Mouse (Mus musculus): ENCODE data around the gene Cdcp2. TPM values are rescaled to one million over a fixed set of nuclear protein-coding genes. Genes with fewer than 3 reads are reported as not detected.

Cdcp2 gene
- total and polyA plus RNA-seq, 3 experiments: not detected

DNA sequence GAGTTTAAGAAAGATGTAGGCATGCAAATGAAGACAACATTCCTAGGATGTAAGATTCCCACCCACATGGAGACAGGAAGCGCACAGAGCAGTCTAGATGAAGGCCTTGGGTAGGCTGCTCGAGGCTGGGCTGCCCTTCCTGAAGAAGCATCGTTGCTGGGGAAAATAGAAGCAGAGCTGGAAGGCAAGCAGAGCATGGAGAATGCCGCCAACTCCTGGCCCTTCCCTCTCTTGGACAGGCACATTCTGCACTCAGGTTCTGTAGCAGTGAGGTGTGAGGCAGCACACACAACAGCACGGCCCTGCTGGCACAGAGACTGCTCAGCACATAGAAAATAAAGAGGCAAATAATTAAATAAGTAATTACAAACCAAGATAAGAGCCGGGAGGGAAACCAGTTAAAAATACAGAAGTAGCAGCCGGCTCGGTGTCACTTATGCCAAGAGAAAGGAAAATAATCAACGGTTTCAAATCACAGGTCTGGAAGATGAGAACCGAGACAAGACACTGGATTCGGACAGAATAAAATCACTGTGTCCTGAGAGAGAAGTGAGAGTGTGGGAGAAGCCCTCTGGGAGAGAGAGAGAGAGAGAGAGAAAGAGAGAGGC lies 62.6 kb downstream of the Cdcp2 start:
- peak; percentile 42 for DNase-seq (ENCODE audit: low read depth, low spot score)
- no peak overlapping the region for H3K9ac ChIP-seq (ENCODE audit: control insufficient read depth, low read depth, low read length, poor library complexity, severe bottlenecking)
- no peaks in the 10 kb centered on the region for H3K9me3 ChIP-seq (replicated peaks; ENCODE audit: insufficient read depth, low read length)
- H3K79me2 ChIP-seq (ENCODE audit: control insufficient read depth, insufficient read depth, low read length, poor library complexity): no peaks in the 10 kb centered on the region
- H3K36me3 ChIP-seq (ENCODE audit: control insufficient read depth in 1 of 2, insufficient read depth in 2 of 2, low read length in 2 of 2): 0 out of 4 replicates have a peak, but pooled peaks cover 0 to 6% of the 10 kb centered on the region in 2 experiments
- H3K4me3 ChIP-seq (ENCODE audit: control insufficient read depth in 1 of 2, insufficient read depth in 1 of 2, low read depth in 2 of 2, low read length in 2 of 2): peak overlapping the region in 1 of 2 experiments; percentile 18; a peak in 2 of 4 replicates
- no peak overlapping the region for H3K27ac ChIP-seq (ENCODE audit: control insufficient read depth, low read depth, low read length)
- H3K27me3 ChIP-seq (ENCODE audit: control insufficient read depth in 1 of 2, insufficient read depth in 2 of 2, low read length in 2 of 2): no peaks in the 10 kb centered on the region
- H3K4me1 ChIP-seq (ENCODE audit: control insufficient read depth in 1 of 2, insufficient read depth in 2 of 2, low read length in 2 of 2): peaks cover 6 to 11% of the 10 kb centered on the region in 2 experiments
- TF ChIP-seq SIN3A (IDR thresholded peaks at IDR 0.05; ENCODE audit: low read length): peak; percentile 47
- no peak for TF ChIP-seq ETS1 (IDR thresholded peaks at IDR 0.05; ENCODE audit: low read depth, low read length)
- TF ChIP-seq SMC3 (IDR thresholded peaks at IDR 0.05; ENCODE audit: low read depth, low read length): 0 out of 2 replicates have a peak, but pooled peaks have one; percentile 2
- no peak for TF ChIP-seq TCF12 (IDR thresholded peaks at IDR 0.05; ENCODE audit: low read depth, low read length)
- TF ChIP-seq EP300 (IDR thresholded peaks at IDR 0.05; ENCODE audit: low read depth in 1 of 2, low read length in 2 of 2): peak; percentile 24 to 31; a peak in 2 of 4 replicates
- peak; percentile 55 for TF ChIP-seq GATA1 (IDR thresholded peaks at IDR 0.05; ENCODE audit: low read depth, low read length)
- no peak for TF ChIP-seq GABPA (IDR thresholded peaks at IDR 0.05; ENCODE audit: low read depth, low read length)
- TF ChIP-seq HCFC1 (IDR thresholded peaks at IDR 0.05; ENCODE audit: low read depth, low read length): no peak
- no peak for TF ChIP-seq USF1 (IDR thresholded peaks at IDR 0.05; ENCODE audit: low read depth, low read length)
- TF ChIP-seq MYC (IDR thresholded peaks at IDR 0.05; ENCODE audit: low read depth, low read length): no peak
- no peak for TF ChIP-seq CHD2 (IDR thresholded peaks at IDR 0.05; ENCODE audit: low read length)
- TF ChIP-seq POLR2A (IDR thresholded peaks at IDR 0.05; ENCODE audit: control insufficient read depth in 1 of 2, insufficient read depth in 1 of 2, low read depth in 1 of 2, low read length in 2 of 2, poor library complexity in 1 of 2): no peak
- no peak for TF ChIP-seq CHD1 (IDR thresholded peaks at IDR 0.05; ENCODE audit: low read depth, low read length)
- TF ChIP-seq RCOR1 (IDR thresholded peaks at IDR 0.05; ENCODE audit: low read depth, low read length): peak; percentile 73
- TF ChIP-seq POLR2AphosphoS5 (IDR thresholded peaks at IDR 0.05; ENCODE audit: borderline replicate concordance, low read depth, low read length): no peak
- no peak for TF ChIP-seq ZNF384 (IDR thresholded peaks at IDR 0.05; ENCODE audit: low read depth, low read length)
- 0 out of 2 replicates have a peak, but pooled peaks have one; percentile 23 for TF ChIP-seq MAX (IDR thresholded peaks at IDR 0.05; ENCODE audit: low read length)
- TF ChIP-seq MEF2A (IDR thresholded peaks at IDR 0.05; ENCODE audit: extremely low read depth, insufficient replicate concordance, low read depth, low read length, poor library complexity, severe bottlenecking): no peak
- TF ChIP-seq MXI1 (IDR thresholded peaks at IDR 0.05; ENCODE audit: low read depth, low read length): no peak
- TF ChIP-seq USF2 (IDR thresholded peaks at IDR 0.05; ENCODE audit: borderline replicate concordance in 1 of 2, insufficient read depth in 1 of 2, low read depth in 1 of 2, low read length in 2 of 2): no peak
- no peak for TF ChIP-seq TAL1 (IDR thresholded peaks at IDR 0.05; ENCODE audit: low read length)
- TF ChIP-seq ELF1 (IDR thresholded peaks at IDR 0.05; ENCODE audit: low read depth, low read length): no peak
- TF ChIP-seq E2F4 (IDR thresholded peaks at IDR 0.05; ENCODE audit: borderline replicate concordance, low read depth, low read length): no peak
- no peak for TF ChIP-seq RAD21 (IDR thresholded peaks at IDR 0.05; ENCODE audit: low read depth, low read length)
- no peak for TF ChIP-seq ZKSCAN1 (IDR thresholded peaks at IDR 0.05; ENCODE audit: low read depth, low read length)
- no peak for TF ChIP-seq NELFE (IDR thresholded peaks at IDR 0.05; ENCODE audit: low read depth, low read length)
- no peak for TF ChIP-seq CTCF (IDR thresholded peaks at IDR 0.05 in 2 of 3, conservative IDR thresholded peaks at IDR 0.05 in 1 of 3; ENCODE audit: control insufficient read depth in 1 of 3, insufficient read depth in 1 of 3, low read depth in 2 of 3, low read length in 3 of 3, poor library complexity in 1 of 3, severe bottlenecking in 1 of 3)
- TF ChIP-seq MYB (IDR thresholded peaks at IDR 0.05; ENCODE audit: low read depth, low read length): no peak
- no peak for TF ChIP-seq UBTF (IDR thresholded peaks at IDR 0.05; ENCODE audit: borderline replicate concordance, insufficient read depth, low read depth, low read length)
- TF ChIP-seq BHLHE40 (IDR thresholded peaks at IDR 0.05; ENCODE audit: borderline replicate concordance, low read depth, low read length): no peak
- TF ChIP-seq ZC3H11A (IDR thresholded peaks at IDR 0.05; ENCODE audit: low read depth, low read length): no peak
- TF ChIP-seq MAZ (IDR thresholded peaks at IDR 0.05; ENCODE audit: low read depth, low read length): no peak
- TF ChIP-seq JUND (IDR thresholded peaks at IDR 0.05; ENCODE audit: low read depth, low read length): no peak
- TF ChIP-seq MAFK (IDR thresholded peaks at IDR 0.05; ENCODE audit: borderline replicate concordance, low read depth, low read length): no peak
- TF ChIP-seq KAT2A (conservative IDR thresholded peaks at IDR 0.05; ENCODE audit: low read depth, low read length): no peak
- no peak for TF ChIP-seq ZMIZ1 (IDR thresholded peaks at IDR 0.05; ENCODE audit: low read depth, low read length)
- TF ChIP-seq NRF1 (IDR thresholded peaks at IDR 0.05; ENCODE audit: insufficient read depth, low read depth, low read length, poor library complexity, severe bottlenecking): no peak
